Mouse (Mus musculus): ENCODE measurements around the gene Ptpn14.

The Ptpn14 gene

GRCm38 (mm10) chr1:189772707-189773106 lies 44.6 kb downstream of the Ptpn14 start:
- no peak for ATAC-seq (ENCODE audit: low TSS enrichment)

- ATAC-seq (ENCODE audit: low TSS enrichment) = no peak
Observed at GRCm38 (mm10) chr1:189774778-189775177, 46.7 kb downstream of the Ptpn14 start.

GRCm38 (mm10) chr1:189777207-189777606 lies 49.1 kb downstream of the Ptpn14 start:
- ATAC-seq (ENCODE audit: low TSS enrichment) = no peak

- ATAC-seq (ENCODE audit: low TSS enrichment) = no peak
Observed at GRCm38 (mm10) chr1:189778343-189778742, 50.3 kb downstream of the Ptpn14 start.

GRCm38 (mm10) chr1:189779226-189779625 lies 51.2 kb downstream of the Ptpn14 start:
- ATAC-seq (ENCODE audit: low TSS enrichment) = no peak

GRCm38 (mm10) chr1:189781721-189782345 lies 53.8 kb downstream of the Ptpn14 start:
- no peak for ATAC-seq (ENCODE audit: low TSS enrichment)

- no peak for ATAC-seq (ENCODE audit: low TSS enrichment)
Observed at GRCm38 (mm10) chr1:189782709-189783108, 54.6 kb downstream of the Ptpn14 start.

GRCm38 (mm10) chr1:189784503-189784902 lies 56.4 kb downstream of the Ptpn14 start:
- ATAC-seq (ENCODE audit: low TSS enrichment) = no peak

GRCm38 (mm10) chr1:189786707-189787485 lies 58.8 kb downstream of the Ptpn14 start:
- ATAC-seq (ENCODE audit: low TSS enrichment) = peak; percentile 56; the same call in 1 of the 2 replicates

- ATAC-seq (ENCODE audit: low TSS enrichment) = no peak
Observed at GRCm38 (mm10) chr1:189789545-189789944, 61.5 kb downstream of the Ptpn14 start.

GRCm38 (mm10) chr1:189790666-189791065 lies 62.6 kb downstream of the Ptpn14 start:
- no peak for ATAC-seq (ENCODE audit: low TSS enrichment)

- no peak for ATAC-seq (ENCODE audit: low TSS enrichment)
Observed at GRCm38 (mm10) chr1:189791534-189792217, 63.6 kb downstream of the Ptpn14 start.

- ATAC-seq (ENCODE audit: low TSS enrichment) = no peak
Observed at GRCm38 (mm10) chr1:189792560-189793195, 64.6 kb downstream of the Ptpn14 start.

GRCm38 (mm10) chr1:189798949-189799348 lies 70.9 kb downstream of the Ptpn14 start:
- ATAC-seq (ENCODE audit: low TSS enrichment) = no peak

- ATAC-seq (ENCODE audit: low TSS enrichment) = peak; percentile 95
Observed at GRCm38 (mm10) chr1:189800211-189800961, 72.3 kb downstream of the Ptpn14 start.

- no peak for ATAC-seq (ENCODE audit: low TSS enrichment)
Observed at GRCm38 (mm10) chr1:189801303-189801702, 73.2 kb downstream of the Ptpn14 start.

- no peak for ATAC-seq (ENCODE audit: low TSS enrichment)
Observed at GRCm38 (mm10) chr1:189802575-189802974, 74.5 kb downstream of the Ptpn14 start.

- no peak for ATAC-seq (ENCODE audit: low TSS enrichment)
Observed at GRCm38 (mm10) chr1:189803742-189804141, 75.7 kb downstream of the Ptpn14 start.

GRCm38 (mm10) chr1:189806533-189807297 lies 78.6 kb downstream of the Ptpn14 start:
- ATAC-seq (ENCODE audit: low TSS enrichment) = peak; percentile 59

GRCm38 (mm10) chr1:189808015-189808414 lies 79.9 kb downstream of the Ptpn14 start:
- ATAC-seq (ENCODE audit: low TSS enrichment) = no peak

- no peak for ATAC-seq (ENCODE audit: low TSS enrichment)
Observed at GRCm38 (mm10) chr1:189808453-189808852, 80.4 kb downstream of the Ptpn14 start.

All from frontal cortex, adult (tissue).